Mouse (Mus musculus): ENCODE data around the gene Keap1. TPM values are rescaled to one million over a fixed set of nuclear protein-coding genes. Genes with fewer than 3 reads are reported as not detected.
"Not testable (repeated sequence)": the region's sequence is repeated elsewhere in the genome, so short reads cannot be mapped to it uniquely, and the experiment has no call there.

The Keap1 gene
- total and polyA plus RNA-seq, 2 experiments from 2014 or later, result 60.9 to 98.9 TPM

DNA sequence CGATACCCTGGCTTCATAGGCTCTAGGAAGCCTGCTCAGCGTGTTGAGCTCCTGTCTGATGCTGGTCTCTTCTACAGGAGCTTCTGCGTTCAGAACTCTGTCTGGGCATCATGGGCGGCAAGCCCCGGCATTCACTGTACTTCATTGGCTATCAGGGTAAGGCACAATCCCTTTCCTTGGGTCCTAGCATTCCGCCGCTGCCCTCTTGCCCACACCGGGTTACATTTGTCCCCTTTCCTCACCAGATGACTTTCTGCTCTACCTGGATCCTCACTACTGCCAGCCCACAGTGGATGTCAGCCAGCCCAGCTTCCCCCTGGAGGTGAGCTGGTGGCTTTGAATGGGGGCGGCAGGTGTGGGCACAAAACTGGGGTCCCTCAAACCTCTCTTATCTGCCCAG lies 33.2 kb upstream of the Keap1 start:
- H3K36me3 ChIP-seq (ENCODE audit: insufficient read depth, low read length), result peaks cover 80% of the 10 kb centered on the region
- TF ChIP-seq CTCF (IDR thresholded peaks at IDR 0.05; ENCODE audit: low read depth), result no peak
- ATAC-seq (no peak), DNase-seq (ENCODE audit: low spot score) (no peak)
- no peaks in the 10 kb centered on the region for H3K27me3 ChIP-seq (ENCODE audit: insufficient read depth, low read length)
- no peaks in the 10 kb centered on the region for H3K9me3 ChIP-seq (ENCODE audit: low read length)
- no peak overlapping the region for H3K4me3 ChIP-seq (ENCODE audit: low read length)
- no peak overlapping the region for H3K9ac ChIP-seq (replicated peaks; ENCODE audit: low read length)
- 94% methylated on average over 9 of the region's 9 CpGs for WGBS
- no peaks in the 10 kb centered on the region for H3K4me1 ChIP-seq (ENCODE audit: insufficient read depth, low read length)
- H3K4me2 ChIP-seq (ENCODE audit: low read depth, low read length), result no peak overlapping the region
- no peak overlapping the region for H3K27ac ChIP-seq

DNA sequence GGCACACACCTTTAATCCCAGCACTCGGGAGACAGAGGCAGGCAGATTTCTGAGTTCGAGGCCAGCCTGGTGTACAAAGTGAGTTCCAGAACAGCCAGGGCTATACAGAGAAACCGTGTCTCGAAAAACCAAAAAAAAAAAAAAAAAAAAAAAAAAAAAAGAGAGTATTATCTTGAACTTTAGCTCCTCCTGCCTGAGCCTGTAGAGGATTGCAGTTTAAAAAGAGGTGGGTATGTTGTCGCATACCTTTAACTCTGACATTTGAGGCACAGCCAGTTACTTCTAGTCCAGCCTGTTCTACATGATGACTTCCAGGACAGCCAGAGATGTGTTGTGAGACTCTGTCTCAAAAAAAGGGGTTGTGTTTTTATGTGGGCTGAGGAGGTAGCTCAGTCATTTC lies 30.4 kb upstream of the Keap1 start:
- not testable (repeated sequence) for ATAC-seq; H3K4me3 ChIP-seq (ENCODE audit: low read length); H3K9me3 ChIP-seq (ENCODE audit: low read length); H3K27ac ChIP-seq; H3K9ac ChIP-seq (replicated peaks; ENCODE audit: low read length); H3K4me2 ChIP-seq (ENCODE audit: low read depth, low read length); H3K27me3 ChIP-seq (ENCODE audit: insufficient read depth, low read length); DNase-seq (ENCODE audit: low spot score)
- Histone ChIP-seq H3K4me1 (ENCODE audit: insufficient read depth, low read length) (peaks cover 13% of the 10 kb centered on the region), H3K36me3 (ENCODE audit: insufficient read depth, low read length) (peaks cover 58% of the 10 kb centered on the region)
- WGBS, result 84% methylated on average over 5 of the region's 5 CpGs

GRCm38 (mm10) chr9:21268305-21268704 lies 29.1 kb upstream of the Keap1 start:
- TF ChIP-seq CTCF (IDR thresholded peaks at IDR 0.05; ENCODE audit: low read depth), result no peak
- WGBS, result 93% methylated on average over 16 of the region's 16 CpGs
- Histone ChIP-seq H3K36me3 (ENCODE audit: insufficient read depth, low read length) (peaks cover 46% of the 10 kb centered on the region), H3K4me2 (ENCODE audit: low read depth, low read length) (no peak overlapping the region), H3K9ac (replicated peaks; ENCODE audit: low read length) (no peak overlapping the region), H3K4me1 (ENCODE audit: insufficient read depth, low read length) (peaks cover 16% of the 10 kb centered on the region), H3K4me3 (ENCODE audit: low read length) (no peak overlapping the region), H3K27ac (no peak overlapping the region), H3K27me3 (ENCODE audit: insufficient read depth, low read length) (no peaks in the 10 kb centered on the region), H3K9me3 (ENCODE audit: low read length) (no peaks in the 10 kb centered on the region)
- no peak for DNase-seq (ENCODE audit: low spot score)
- ATAC-seq, result no peak

DNA sequence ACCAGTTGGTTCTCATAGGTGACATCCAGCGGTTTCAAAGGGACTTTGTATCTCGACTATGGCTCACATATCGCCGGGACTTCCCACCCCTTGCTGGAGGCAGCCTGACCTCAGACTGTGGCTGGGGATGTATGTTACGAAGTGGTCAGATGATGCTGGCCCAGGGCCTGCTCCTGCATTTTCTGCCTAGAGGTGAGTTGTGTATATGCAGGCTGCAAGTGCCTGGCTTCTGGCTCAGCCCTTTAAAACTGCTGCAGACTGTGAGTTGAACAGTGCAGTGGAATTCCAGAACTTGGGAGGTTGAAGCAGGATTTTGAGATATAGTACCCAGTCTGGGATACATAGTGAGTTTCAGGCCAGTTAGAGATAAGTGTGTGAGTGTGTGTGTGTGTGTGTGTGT lies 27.7 kb upstream of the Keap1 start:
- TF ChIP-seq CTCF (IDR thresholded peaks at IDR 0.05; ENCODE audit: low read depth), result no peak
- Histone ChIP-seq H3K4me1 (ENCODE audit: insufficient read depth, low read length) (peaks cover 16% of the 10 kb centered on the region), H3K36me3 (ENCODE audit: insufficient read depth, low read length) (peaks cover 32% of the 10 kb centered on the region), H3K9me3 (ENCODE audit: low read length) (no peaks in the 10 kb centered on the region), H3K9ac (replicated peaks; ENCODE audit: low read length) (0 out of 2 replicates have a peak overlapping the region, but pooled peaks have one; percentile 13), H3K4me3 (ENCODE audit: low read length) (no peak overlapping the region), H3K4me2 (ENCODE audit: low read depth, low read length) (peak overlapping the region; percentile 92; the same call in 1 of the 2 replicates), H3K27me3 (ENCODE audit: insufficient read depth, low read length) (no peaks in the 10 kb centered on the region), H3K27ac (no peak overlapping the region)
- ATAC-seq, result no peak
- WGBS, result 82% methylated on average over 5 of the region's 5 CpGs
- no peak for DNase-seq (ENCODE audit: low spot score)

- Histone ChIP-seq H3K4me2 (ENCODE audit: low read depth, low read length) (peak overlapping the region; percentile 92), H3K27ac (peak overlapping the region; percentile 82), H3K4me3 (ENCODE audit: low read length) (peak overlapping the region; percentile 98), H3K27me3 (ENCODE audit: insufficient read depth, low read length) (no peaks in the 10 kb centered on the region), H3K36me3 (ENCODE audit: insufficient read depth, low read length) (peaks cover 19% of the 10 kb centered on the region), H3K9me3 (ENCODE audit: low read length) (no peaks in the 10 kb centered on the region), H3K4me1 (ENCODE audit: insufficient read depth, low read length) (peaks cover 16% of the 10 kb centered on the region), H3K9ac (replicated peaks; ENCODE audit: low read length) (peak overlapping the region; percentile 92)
- ATAC-seq (no peak), DNase-seq (ENCODE audit: low spot score) (no peak)
- no peak for TF ChIP-seq CTCF (IDR thresholded peaks at IDR 0.05; ENCODE audit: low read depth)
- 5% methylated on average over 11 of the region's 11 CpGs for WGBS
Observed at GRCm38 (mm10) chr9:21265611-21266010, 26.4 kb upstream of the Keap1 start.

GRCm38 (mm10) chr9:21265000-21265561 lies 25.9 kb upstream of the Keap1 start, which contains the start of gene Atg4d:
Gene Atg4d (plus strand): TSS chr9:21265293.
- H3K4me3 ChIP-seq (ENCODE audit: low read length), result peak within 1 kb of the TSS; percentile 98

GRCm38 (mm10) chr9:21264272-21264999 lies 25.3 kb upstream of the Keap1 start:
- H3K27ac ChIP-seq, result peak overlapping the region; percentile 82
- 19% methylated on average over 17 of the region's 17 CpGs for WGBS
- peak overlapping the region; percentile 98 for H3K4me3 ChIP-seq (ENCODE audit: low read length)
- peak overlapping the region; percentile 92 for H3K9ac ChIP-seq (replicated peaks; ENCODE audit: low read length)
- ATAC-seq (peak; percentile 16), DNase-seq (ENCODE audit: low spot score) (no peak)
- peaks cover 14% of the 10 kb centered on the region for H3K36me3 ChIP-seq (ENCODE audit: insufficient read depth, low read length)
- peak overlapping the region; percentile 92 for H3K4me2 ChIP-seq (ENCODE audit: low read depth, low read length)
- no peaks in the 10 kb centered on the region for H3K27me3 ChIP-seq (ENCODE audit: insufficient read depth, low read length)
- peaks cover 16% of the 10 kb centered on the region for H3K4me1 ChIP-seq (ENCODE audit: insufficient read depth, low read length)
- H3K9me3 ChIP-seq (ENCODE audit: low read length), result no peaks in the 10 kb centered on the region
- no peak for TF ChIP-seq CTCF (IDR thresholded peaks at IDR 0.05; ENCODE audit: low read depth)

More at GRCm38 (mm10) chr9:21265000-21265561, 25.9 kb upstream of the Keap1 start, which contains the start of gene Atg4d:
- 1% methylated on average over 49 of the region's 49 CpGs for WGBS
- H3K4me1 ChIP-seq (ENCODE audit: insufficient read depth, low read length), result peaks cover 16% of the 10 kb centered on the region
- no peak for TF ChIP-seq CTCF (IDR thresholded peaks at IDR 0.05; ENCODE audit: low read depth)
- H3K9me3 ChIP-seq (ENCODE audit: low read length), result no peaks in the 10 kb centered on the region
- peak; percentile 99 for DNase-seq (ENCODE audit: low spot score)
- H3K27ac ChIP-seq, result peak within 1 kb of the TSS; percentile 82
- peaks cover 14% of the 10 kb centered on the region for H3K36me3 ChIP-seq (ENCODE audit: insufficient read depth, low read length)
- peak within 1 kb of the TSS; percentile 92 for H3K9ac ChIP-seq (replicated peaks; ENCODE audit: low read length)
- peak; percentile 98 for ATAC-seq
- H3K4me2 ChIP-seq (ENCODE audit: low read depth, low read length), result peak within 1 kb of the TSS; percentile 92
- H3K27me3 ChIP-seq (ENCODE audit: insufficient read depth, low read length), result no peaks in the 10 kb centered on the region
